Mouse (Mus musculus) midbrain, embryonic 11.5 days (tissue): ENCODE measurements around the gene 4930426L09Rik. TPM values are rescaled to one million over a fixed set of nuclear protein-coding genes. Genes with fewer than 3 reads are reported as not detected.

Source experiments
- ATAC-seq: fragments of 200-750 bp; cut with Nextera tagmentation; 2 replicates; pipeline ENCODE4 v1.8.0; 2017; ENCODE audit warnings: moderate TSS enrichment, moderate library complexity; ENCODE audit not compliant: low FRiP score
- DNase-seq: peaks from one replicate; pipeline ENCODE4 v3.0.0; 2015; ENCODE audit warnings: low spot score; ENCODE audit errors: missing footprints
- H3K27ac ChIP-seq: fragments of 300-500 bp; sonication (generic); 2 replicates; pipeline ENCODE4 v1.5.1; 2014; ENCODE audit warnings: low read depth, low read length
- H3K27me3 ChIP-seq: fragments of 300-500 bp; sonication (generic); 2 replicates; pipeline ENCODE4 v1.6.1; 2014; ENCODE audit warnings: mild to moderate bottlenecking, low read length, moderate library complexity, mixed read lengths; ENCODE audit not compliant: control insufficient read depth, insufficient read depth
- H3K36me3 ChIP-seq: fragments of 300-500 bp; sonication (generic); 2 replicates; pipeline ENCODE4 v1.6.1; 2014; ENCODE audit warnings: mild to moderate bottlenecking, low read length, moderate library complexity, mixed read lengths; ENCODE audit not compliant: control insufficient read depth, insufficient read depth
- H3K4me1 ChIP-seq: fragments of 300-500 bp; sonication (generic); 2 replicates; pipeline ENCODE4 v1.6.1; 2014; ENCODE audit warnings: low read length; ENCODE audit not compliant: control insufficient read depth, insufficient read depth
- H3K4me2 ChIP-seq: fragments of 300-500 bp; sonication (generic); 2 replicates; pipeline ENCODE4 v1.6.1; 2014; ENCODE audit warnings: mild to moderate bottlenecking, moderate library complexity
- H3K4me3 ChIP-seq: fragments of 300-500 bp; sonication (generic); 2 replicates; pipeline ENCODE4 v1.5.1; 2014; ENCODE audit warnings: low read depth, low read length
- H3K9ac ChIP-seq: fragments of 300-500 bp; sonication (generic); 2 replicates; pipeline ENCODE4 v1.6.1; 2014; ENCODE audit warnings: low read length
- H3K9me3 ChIP-seq: fragments of 300-500 bp; sonication (generic); 2 replicates; pipeline ENCODE4 v1.6.1; 2016; ENCODE audit warnings: low read length; ENCODE audit not compliant: control insufficient read depth
- WGBS: fragments of 180-500 bp; shearing (Covaris S2); extraction: QIAGEN DNeasy Blood & Tissue Kit; methylation state at CpG from one replicate; pipeline ENCODE4 v1.1.7; 2014; 5-methylcytosine and 5-hydroxymethylcytosine counted together
- polyA plus RNA-seq: library from polyadenylated mRNA; unstranded; fragments of >200 nt; fragmentation: Nextera tagmentation; extraction: Ambion mirVana; gene quantifications from 2 replicates; pipeline ENCODE4 v1.2.1, GENCODE M21; 2014

4930426L09Rik gene
- polyA plus RNA-seq, 1 experiment from 2014 or later: 0.38 TPM

DNA sequence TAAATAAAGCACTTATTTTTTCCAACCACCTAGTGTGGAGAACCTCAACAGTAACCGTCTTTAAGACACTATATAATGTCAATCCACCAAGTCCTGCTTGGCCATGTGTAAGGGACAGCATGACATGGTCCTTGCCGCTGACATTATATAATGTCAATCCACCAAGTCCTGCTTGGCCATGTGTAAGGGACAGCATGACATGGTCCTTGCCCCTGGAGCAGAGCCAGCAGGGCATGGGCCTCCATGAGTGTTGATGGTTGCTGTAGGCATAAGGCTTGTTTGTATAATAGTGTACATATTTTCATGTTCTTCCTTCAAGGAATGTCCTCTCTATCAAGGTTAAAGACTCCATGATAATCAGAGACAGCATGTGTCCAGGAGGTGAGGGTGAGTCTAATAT, 32.2 kb upstream of the 4930426L09Rik start:
- Histone ChIP-seq H3K9ac (no peak overlapping the region), H3K4me3 (no peak overlapping the region), H3K27me3 (no peaks in the 10 kb centered on the region), H3K36me3 (no peaks in the 10 kb centered on the region), H3K27ac (no peak overlapping the region), H3K4me2 (no peak overlapping the region), H3K9me3 (no peaks in the 10 kb centered on the region), H3K4me1 (no peaks in the 10 kb centered on the region)
- DNase-seq (no peak), ATAC-seq (no peak)
- 95% methylated on average over 2 of the region's 2 CpGs for WGBS

DNA sequence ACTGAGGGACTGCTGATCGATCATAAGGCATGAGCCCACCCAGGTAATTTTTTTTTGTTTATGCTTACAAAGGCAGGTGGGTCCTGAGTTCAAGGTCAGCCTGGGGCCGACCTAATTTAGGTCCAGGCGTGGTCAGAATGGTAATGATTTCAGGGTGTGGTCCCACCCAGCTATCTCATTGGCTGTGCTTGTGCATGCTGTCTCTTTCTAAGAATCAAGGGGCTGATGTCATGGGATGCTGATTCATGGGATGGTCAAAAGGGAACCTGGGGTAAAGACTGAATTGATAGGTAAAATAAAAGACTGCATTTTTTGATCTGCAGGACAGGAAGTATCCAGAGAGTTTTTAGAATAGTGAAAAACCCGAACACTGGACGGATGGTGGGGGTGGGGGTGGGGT, 31.6 kb upstream of the 4930426L09Rik start:
- Histone ChIP-seq H3K9ac (no peak overlapping the region), H3K27me3 (no peaks in the 10 kb centered on the region), H3K4me3 (no peak overlapping the region), H3K36me3 (no peaks in the 10 kb centered on the region), H3K27ac (no peak overlapping the region), H3K4me2 (no peak overlapping the region), H3K9me3 (no peaks in the 10 kb centered on the region), H3K4me1 (no peaks in the 10 kb centered on the region)
- 90% methylated on average over 5 of the region's 5 CpGs for WGBS
- no peak for DNase-seq
- ATAC-seq: no peak

DNA sequence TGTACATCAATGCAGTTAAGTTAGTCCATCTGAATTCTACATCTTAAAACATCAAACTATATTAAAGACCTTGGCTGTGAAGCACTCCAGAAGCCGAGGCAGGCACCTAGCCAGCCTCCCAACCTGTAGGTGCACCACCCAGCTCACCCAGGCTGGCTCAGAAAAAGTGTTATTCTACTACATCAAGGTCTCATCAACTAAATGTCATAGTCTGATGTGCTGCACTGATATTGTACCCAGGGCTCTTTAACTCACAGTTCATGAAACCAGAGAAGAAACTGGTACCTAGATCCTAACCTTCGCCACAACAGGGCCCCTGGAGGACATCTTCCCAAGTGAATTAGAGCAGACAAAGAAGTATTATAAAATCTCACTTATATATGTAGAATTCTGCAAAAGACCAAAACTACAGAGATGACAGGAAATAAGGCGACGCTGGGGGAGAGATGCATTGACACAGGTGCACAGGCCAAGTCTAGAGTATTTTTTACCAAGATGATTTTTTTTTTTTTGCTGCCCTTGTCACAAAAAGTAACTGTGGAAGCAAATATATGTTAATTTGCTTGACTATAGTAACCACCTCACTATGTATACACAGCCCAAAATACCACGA, 30.6 kb upstream of the 4930426L09Rik start:
- DNase-seq (peak; percentile 51), ATAC-seq (no peak)
- H3K4me1 ChIP-seq: no peaks in the 10 kb centered on the region
- no peak overlapping the region for H3K27ac ChIP-seq
- H3K4me2 ChIP-seq: no peak overlapping the region
- WGBS: 94% methylated on average over 5 of the region's 5 CpGs
- H3K9ac ChIP-seq: no peak overlapping the region
- no peak overlapping the region for H3K4me3 ChIP-seq
- no peaks in the 10 kb centered on the region for H3K27me3 ChIP-seq
- H3K36me3 ChIP-seq: no peaks in the 10 kb centered on the region
- H3K9me3 ChIP-seq: no peaks in the 10 kb centered on the region; the same call in 1 of the 2 replicates

DNA sequence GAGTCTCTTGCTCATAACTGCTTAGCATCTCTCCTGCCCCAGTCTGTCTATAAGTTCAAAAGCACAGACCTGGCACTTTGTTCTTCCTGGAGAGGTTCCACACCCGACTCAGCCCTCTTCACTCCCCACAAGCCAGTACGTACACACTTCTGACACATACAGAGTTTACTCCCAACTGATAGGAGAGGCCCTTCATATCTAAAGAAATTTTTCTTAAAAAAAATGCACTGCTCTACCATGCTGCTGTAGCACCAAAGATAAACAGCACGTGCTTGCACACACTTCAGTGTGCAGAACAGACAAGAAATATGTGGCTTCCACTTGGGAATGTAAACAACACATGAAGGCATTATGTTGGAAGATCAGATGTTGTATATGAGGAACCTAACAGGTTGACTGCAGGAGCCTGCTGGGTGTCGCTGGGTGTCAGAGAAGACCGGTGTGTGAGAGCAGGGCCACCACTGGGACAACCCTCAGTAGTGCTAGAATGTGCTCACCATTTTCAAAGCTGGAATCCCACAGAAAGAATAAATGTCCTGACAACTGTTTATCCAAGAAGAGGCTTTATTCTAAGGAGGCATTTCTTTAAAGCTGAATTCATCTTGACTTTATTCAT, 29.0 kb upstream of the 4930426L09Rik start:
- Histone ChIP-seq H3K27ac (no peak overlapping the region), H3K4me1 (no peaks in the 10 kb centered on the region), H3K4me3 (no peak overlapping the region), H3K9me3 (peaks cover 4% of the 10 kb centered on the region; the same call in 1 of the 2 replicates), H3K27me3 (no peaks in the 10 kb centered on the region), H3K36me3 (no peaks in the 10 kb centered on the region), H3K9ac (no peak overlapping the region), H3K4me2 (no peak overlapping the region)
- DNase-seq: peak; percentile 61
- WGBS: 87% methylated on average over 5 of the region's 5 CpGs
- no peak for ATAC-seq

DNA sequence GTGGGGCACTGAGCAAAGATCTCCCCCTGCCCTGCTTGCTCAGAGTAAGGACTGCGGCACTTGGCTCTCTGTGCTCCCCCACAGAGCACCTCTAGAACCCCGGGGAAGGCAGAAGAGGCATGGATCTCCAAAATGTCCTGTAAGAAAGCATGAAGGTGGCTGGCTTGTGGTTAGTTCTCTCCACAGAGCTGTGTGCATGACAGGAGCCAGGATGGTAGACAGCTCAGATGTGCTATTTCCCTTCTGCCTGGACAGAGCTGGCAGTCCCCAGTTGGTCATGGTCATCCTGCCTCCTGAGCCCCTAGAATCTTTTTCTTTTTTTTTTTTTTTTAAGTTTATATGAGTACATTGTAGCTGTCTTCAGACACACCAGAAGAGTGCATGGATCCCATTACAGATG, 27.7 kb upstream of the 4930426L09Rik start:
- H3K27me3 ChIP-seq: no peaks in the 10 kb centered on the region
- no peak overlapping the region for H3K9ac ChIP-seq
- H3K27ac ChIP-seq: no peak overlapping the region
- no peaks in the 10 kb centered on the region for H3K36me3 ChIP-seq
- H3K4me2 ChIP-seq: no peak overlapping the region
- no peaks in the 10 kb centered on the region for H3K4me1 ChIP-seq
- peaks cover 4% of the 10 kb centered on the region; the same call in 1 of the 2 replicates for H3K9me3 ChIP-seq
- WGBS: 72% methylated on average over 2 of the region's 2 CpGs
- no peak overlapping the region for H3K4me3 ChIP-seq
- DNase-seq (peak; percentile 56), ATAC-seq (no peak)

DNA sequence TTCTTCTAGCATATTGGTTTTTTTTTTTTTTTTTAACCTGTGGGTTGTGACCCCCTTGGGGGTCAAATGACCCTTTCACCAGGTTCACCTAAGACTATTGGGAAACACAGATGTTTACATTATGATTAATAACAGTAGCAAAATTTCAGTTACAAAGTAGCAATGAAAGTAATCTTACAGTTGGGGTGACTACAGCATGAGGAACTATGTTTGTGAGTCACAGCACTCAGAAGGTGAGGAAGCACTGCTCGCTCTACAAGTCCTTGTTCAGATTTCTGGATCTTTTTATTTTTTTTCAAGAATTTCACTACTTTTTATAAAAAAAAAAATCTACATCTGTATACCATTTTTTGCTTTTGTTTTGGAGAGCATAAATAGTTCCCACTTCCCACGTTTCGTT, 26.6 kb upstream of the 4930426L09Rik start:
- H3K27ac ChIP-seq: no peak overlapping the region
- WGBS: 90% methylated on average over 3 of the region's 3 CpGs
- DNase-seq (no peak), ATAC-seq (no peak)
- H3K4me1 ChIP-seq: no peaks in the 10 kb centered on the region
- H3K36me3 ChIP-seq: no peaks in the 10 kb centered on the region
- no peak overlapping the region for H3K4me3 ChIP-seq
- H3K9me3 ChIP-seq: peaks cover 4% of the 10 kb centered on the region; the same call in 1 of the 2 replicates
- H3K4me2 ChIP-seq: no peak overlapping the region
- H3K27me3 ChIP-seq: no peaks in the 10 kb centered on the region
- no peak overlapping the region for H3K9ac ChIP-seq

DNA sequence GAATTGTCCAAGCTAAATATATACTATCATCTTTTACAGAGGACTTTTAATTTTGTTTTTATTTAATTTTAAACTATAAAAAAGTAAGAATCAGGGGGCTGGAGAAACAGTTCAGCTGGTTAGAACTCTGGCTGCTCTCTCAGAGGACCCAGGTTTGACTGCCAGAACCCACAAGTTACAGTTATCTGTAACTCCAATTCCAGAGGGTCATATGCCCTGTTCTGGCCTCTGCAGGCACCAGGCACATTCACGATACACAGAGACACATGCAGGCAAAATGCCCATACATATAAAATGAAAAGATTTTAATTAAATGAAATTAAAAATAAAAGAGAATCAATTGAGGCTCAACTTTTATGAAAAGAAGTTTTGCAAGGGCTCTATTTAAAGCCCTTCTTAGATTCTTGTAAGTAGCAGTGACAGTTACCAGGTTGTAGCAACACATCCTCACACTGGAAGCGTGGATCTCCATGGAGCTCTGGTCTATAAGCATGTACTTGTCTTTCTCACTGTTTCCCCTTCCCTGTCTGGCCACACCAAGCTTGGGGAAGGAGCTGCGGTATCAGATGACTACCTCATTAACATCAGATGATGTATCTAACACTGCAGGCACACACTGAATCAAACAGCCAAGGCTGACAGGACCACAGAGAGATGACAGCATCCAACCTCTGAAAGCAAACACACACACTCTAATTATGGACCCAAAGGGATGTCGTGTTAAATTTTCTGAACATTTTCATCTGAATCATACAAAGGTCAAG, 23.1 kb upstream of the 4930426L09Rik start:
- 72% methylated on average over 4 of the region's 4 CpGs for WGBS
- ATAC-seq (no peak), DNase-seq (no peak)
- Histone ChIP-seq H3K9ac (no peak overlapping the region), H3K4me3 (no peak overlapping the region), H3K4me1 (no peaks in the 10 kb centered on the region), H3K9me3 (peaks cover 4% of the 10 kb centered on the region; the same call in 1 of the 2 replicates), H3K4me2 (no peak overlapping the region), H3K36me3 (no peaks in the 10 kb centered on the region), H3K27me3 (no peaks in the 10 kb centered on the region), H3K27ac (no peak overlapping the region)

DNA sequence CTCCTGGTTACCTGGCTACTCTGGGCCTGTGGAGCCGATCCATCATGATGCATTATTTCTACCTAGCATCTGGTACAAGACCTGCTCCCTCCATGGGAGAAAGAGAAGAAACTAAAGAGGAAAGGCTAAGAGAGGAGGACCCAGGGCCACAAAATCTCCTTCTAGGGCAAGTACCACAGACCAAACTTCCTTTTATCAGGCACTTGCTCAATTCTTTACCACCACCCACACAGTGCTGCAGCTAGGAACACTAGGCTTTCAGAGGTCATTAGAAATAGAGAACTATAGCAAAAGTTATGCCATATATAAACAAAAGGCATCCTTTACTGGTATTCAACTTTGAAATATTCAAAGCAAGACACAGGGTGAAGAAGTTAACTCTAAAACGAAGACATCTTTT, 22.0 kb upstream of the 4930426L09Rik start:
- no peaks in the 10 kb centered on the region for H3K36me3 ChIP-seq
- DNase-seq: no peak
- H3K4me2 ChIP-seq: no peak overlapping the region
- no peak for ATAC-seq
- no peak overlapping the region for H3K9ac ChIP-seq
- H3K4me1 ChIP-seq: no peaks in the 10 kb centered on the region
- no peaks in the 10 kb centered on the region for H3K27me3 ChIP-seq
- H3K9me3 ChIP-seq: peaks cover 4% of the 10 kb centered on the region; the same call in 1 of the 2 replicates
- H3K27ac ChIP-seq: no peak overlapping the region
- H3K4me3 ChIP-seq: no peak overlapping the region
- 89% methylated on average over 2 of the region's 2 CpGs for WGBS

DNA sequence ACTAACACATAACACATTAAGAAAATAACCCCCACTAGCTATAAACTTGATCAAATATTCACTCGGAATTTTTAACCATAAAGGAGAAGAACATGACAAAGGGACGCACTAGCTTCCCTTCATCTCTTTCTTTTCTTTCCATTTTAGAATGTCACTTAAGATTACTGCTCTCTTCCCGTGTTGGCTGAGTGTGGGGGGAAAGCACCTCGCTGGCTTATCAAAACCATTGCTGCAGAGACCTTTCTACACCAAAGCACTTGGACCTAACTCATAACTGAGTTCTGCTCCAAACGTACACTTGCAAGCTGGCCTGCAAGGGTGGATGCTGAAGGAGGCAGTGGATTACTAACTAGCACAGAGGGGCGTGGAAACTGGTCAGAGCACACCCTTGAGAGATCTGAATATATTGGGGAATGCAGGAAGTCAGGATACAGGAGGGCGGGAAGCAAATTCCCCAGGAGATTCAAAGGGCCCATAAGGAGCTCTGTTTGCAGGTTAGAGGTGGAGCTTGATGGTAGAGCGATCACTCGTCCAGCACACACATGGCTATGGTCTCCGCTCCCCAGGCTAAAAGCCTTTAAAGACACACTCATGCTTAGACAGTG, 20.8 kb upstream of the 4930426L09Rik start:
- no peak overlapping the region for H3K4me2 ChIP-seq
- H3K9ac ChIP-seq: no peak overlapping the region
- peaks cover 4% of the 10 kb centered on the region; the same call in 1 of the 2 replicates for H3K9me3 ChIP-seq
- no peaks in the 10 kb centered on the region for H3K27me3 ChIP-seq
- WGBS: 88% methylated on average over 10 of the region's 10 CpGs
- no peak overlapping the region for H3K27ac ChIP-seq
- DNase-seq (no peak), ATAC-seq (no peak)
- no peak overlapping the region for H3K4me3 ChIP-seq
- no peaks in the 10 kb centered on the region for H3K4me1 ChIP-seq
- H3K36me3 ChIP-seq: no peaks in the 10 kb centered on the region
